Mouse (Mus musculus) CD4-positive, CD25-positive, alpha-beta regulatory T cell, adult 4 months (primary cell): ENCODE data around the gene Mymx. TPM values are rescaled to one million over a fixed set of nuclear protein-coding genes. Genes with fewer than 3 reads are reported as not detected.

ENCODE experiments used
- ATAC-seq: one replicate; pipeline ENCODE4 v1.8.0; 2017
- polyA plus RNA-seq, 2 experiments: library from polyadenylated mRNA; unstranded; fragments of 100-300 nt; shearing (Covaris generic); gene quantifications; one replicate each; pipeline ENCODE4 v1.2.1; 2017

The Mymx gene
- polyA plus RNA-seq, 2 experiments from 2014 or later, result not detected

- no peak for ATAC-seq
Measured at GRCm38 (mm10) chr17:45568990-45569389, 32.9 kb downstream of the Mymx start.

- peak; percentile 1 for ATAC-seq
Measured at GRCm38 (mm10) chr17:45567162-45567601, 34.7 kb downstream of the Mymx start.

DNA sequence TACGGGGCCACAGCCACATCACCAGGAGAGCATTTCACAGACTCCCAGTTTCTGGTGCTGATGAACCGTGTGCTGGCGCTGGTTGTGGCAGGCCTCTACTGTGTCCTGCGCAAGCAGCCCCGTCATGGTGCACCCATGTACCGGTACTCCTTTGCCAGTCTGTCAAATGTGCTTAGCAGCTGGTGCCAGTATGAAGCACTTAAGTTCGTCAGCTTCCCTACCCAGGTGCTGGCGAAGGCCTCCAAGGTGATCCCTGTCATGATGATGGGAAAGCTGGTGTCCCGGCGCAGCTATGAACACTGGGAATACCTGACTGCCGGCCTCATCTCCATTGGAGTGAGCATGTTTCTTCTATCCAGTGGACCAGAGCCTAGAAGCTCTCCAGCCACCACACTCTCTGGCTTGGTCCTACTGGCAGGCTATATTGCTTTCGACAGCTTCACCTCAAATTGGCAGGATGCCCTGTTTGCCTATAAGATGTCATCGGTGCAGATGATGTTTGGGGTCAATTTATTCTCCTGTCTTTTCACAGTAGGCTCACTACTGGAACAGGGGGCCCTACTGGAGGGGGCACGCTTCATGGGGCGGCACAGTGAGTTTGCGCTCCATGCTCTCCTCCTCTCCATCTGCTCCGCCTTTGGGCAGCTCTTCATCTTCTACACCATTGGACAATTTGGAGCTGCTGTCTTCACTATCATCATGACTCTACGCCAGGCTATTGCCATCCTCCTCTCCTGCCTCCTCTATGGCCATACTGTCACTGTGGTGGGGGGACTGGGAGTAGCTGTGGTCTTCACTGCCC, 35.3 kb downstream of the Mymx start:
- no peak for ATAC-seq

DNA sequence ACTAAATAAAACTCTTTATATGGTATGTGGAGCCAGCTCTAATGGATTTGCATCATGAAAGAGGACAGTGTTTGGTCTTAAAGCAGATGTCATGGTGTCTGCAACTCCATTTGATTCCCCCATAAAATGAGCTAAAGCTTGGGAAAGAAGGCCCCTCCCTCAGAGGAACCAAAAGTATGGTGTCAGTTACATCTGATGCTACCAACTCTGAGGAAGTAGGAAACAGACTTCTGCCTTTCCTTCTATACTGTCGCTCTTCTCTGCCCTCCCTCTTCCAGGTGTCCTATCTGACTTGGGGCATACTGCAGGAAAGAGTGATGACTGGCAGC, 35.9 kb downstream of the Mymx start:
- ATAC-seq, result no peak

DNA sequence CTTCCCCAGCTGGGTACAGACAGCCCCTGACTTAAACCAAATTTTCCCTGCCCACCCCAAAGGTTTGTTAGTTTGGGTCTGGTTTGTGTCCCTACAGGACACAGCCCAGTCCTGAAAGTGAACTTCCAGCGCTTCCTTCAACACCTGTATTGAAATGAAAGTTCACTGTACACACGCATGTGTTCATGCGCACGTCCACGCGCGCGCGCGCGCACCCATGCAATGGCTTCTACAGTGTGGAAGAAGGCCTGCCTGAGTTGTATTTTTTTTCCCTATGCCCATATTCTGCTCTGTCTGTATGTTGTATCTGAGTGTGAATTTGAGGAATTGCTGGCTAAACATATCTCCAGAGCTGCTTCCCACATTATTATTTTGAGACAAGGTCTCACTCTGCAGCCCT, 36.8 kb downstream of the Mymx start:
- no peak for ATAC-seq

DNA sequence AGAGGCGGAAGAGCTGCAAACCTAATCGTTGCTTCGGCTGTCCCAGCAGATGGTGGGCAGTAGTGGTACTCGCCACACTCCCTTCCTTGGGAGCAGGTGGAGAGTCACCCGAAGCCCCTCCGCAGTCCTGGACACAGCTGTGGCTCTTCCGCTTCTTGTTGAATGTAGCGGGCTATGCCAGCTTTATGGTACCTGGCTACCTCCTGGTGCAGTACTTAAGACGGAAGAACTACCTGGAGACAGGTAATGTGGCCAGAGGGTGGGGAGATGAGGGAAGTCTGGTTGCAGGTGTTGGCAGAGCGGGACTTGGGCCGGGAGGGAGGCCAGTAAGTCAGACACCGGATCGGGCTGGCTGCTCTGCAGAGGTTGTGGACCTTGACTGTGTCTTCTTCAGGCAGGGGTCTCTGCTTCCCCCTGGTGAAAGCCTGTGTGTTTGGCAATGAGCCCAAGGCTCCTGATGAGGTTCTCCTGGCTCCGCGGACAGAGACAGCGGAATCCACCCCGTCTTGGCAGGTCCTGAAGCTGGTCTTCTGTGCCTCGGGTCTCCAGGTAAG, 37.3 kb downstream of the Mymx start:
- ATAC-seq, result no peak

DNA sequence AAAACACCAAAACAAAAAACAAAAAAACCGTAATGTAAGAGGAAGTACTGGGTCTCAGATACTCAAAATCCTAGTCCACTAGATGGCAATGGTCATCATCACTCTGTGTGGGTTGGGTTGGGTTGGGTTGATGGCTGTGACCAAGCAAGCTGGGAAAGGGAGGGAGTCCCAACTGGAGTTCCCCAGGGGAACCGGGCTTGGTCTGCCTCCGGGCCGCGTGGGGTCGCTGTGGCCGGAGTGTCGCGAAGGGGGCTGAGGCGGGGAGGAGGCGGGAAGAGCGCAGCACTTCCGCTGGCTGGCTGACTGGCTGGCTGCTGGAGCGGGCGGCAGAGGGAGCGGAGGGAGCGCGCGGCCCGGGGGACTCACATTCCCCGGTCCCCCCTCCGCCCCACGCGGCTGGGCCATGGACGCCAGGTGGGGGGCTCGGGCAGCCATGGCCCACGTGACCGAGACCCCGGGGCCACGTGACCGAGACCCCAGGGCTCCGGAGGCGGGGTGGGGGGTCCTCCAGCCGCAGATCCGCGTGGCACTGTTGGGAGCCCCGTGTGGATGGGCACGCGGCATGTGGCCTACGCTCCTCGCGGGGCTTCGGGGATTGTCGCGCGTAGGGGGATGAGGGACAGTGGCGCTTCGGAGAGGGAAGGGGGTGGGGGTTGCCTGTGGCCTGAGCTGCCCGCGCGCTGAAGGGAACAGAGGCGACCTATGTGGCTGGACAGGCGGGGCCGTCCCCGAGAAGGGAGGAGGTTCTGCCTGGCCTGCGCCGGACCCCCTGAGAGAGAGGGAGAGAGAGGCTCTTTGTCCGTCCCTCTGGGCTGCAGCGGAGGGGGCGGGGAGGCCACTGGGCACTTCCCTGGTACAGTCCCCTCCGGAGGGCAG, 38.0 kb downstream of the Mymx start, which contains the start of gene Slc35b2:
Slc35b2 (plus strand) TSS at position 220 of the 876 bp plus-strand sequence.
- peak; percentile 73 for ATAC-seq

DNA sequence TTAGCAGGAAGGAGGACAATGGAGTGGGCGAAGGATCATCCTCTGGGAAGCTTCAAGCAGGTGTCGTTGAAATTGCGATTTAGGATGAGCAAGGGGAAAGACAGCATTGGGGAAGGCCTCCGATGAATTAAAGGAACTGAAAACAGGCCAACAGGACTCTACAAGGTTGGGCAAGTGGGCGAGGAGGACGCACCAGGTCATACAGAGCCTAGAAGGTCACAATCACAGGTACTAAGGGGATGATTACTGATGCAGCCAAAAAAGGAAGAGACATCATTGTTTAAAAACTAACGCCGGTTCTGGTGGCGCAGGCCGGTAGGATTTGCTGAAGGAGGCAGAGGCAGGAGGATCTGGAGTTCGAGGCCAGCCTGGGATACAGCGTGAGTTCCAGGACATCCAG, 38.7 kb downstream of the Mymx start:
- no peak for ATAC-seq

DNA sequence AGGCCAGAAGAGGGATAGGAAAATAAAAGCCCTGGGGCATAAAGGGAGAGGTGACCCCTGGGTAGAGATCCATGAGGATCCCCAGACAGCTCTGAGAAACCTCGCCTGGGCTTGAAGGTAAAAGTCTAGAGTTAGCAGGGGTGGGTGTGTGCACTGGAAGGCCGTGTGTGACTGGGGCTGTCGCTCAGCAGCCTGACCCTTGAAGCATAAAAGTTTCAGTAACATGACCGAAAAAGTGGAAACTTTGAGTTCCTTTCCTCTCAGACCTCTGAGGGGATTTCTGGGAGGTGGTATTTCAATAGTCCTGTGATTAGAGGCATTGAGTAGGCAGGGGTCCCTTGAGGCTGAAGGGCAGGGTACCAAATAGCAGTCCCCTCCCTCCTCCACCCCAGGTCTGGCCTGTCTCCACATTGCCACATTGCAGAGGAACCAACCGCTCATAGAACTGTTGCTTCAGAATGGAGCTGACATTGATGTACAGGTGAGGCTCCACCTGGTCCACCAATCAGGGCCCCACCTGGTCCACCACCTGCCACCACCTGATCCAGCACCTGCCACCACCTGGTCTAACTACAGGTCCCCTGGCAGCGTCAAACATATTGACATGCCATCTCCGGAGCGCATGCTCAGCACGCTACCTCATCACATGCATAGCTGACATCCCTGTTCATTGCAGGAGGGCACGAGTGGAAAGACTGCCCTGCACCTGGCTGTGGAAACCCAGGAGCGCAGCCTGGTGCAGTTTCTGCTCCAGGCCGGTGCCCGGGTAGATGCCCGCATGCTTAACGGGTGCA, 42.0 kb downstream of the Mymx start:
- ATAC-seq, result no peak

GRCm38 (mm10) chr17:45557998-45558862, 43.7 kb downstream of the Mymx start:
- ATAC-seq, result peak; percentile 60

DNA sequence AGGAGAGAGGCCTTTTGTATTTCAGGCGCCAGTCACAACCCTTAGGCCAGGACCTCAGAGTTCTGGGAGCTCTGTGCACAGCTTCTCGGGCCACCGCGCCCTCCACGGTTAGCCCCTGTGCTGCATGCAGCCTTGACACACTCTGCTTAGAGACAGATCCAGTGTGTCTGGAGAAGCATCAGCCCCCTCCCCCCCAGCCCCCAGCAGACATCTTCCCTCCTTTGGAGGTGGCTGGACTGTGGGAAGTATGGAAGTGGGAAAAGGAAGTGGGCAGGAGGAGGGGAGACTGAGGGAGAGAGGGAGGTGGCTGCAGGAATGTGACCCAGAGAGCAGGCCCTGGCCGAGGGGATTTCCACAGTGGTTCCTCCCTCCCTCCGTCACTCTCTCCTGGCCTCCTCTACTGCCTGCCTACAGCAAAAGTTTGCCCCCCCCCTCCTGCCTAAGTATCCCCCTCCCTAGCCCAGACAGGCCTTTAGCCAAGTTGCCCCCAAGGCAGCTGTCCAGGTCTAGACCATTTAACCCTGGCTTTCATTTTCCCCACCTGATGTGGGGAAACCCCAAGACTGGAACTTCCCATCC, 44.6 kb downstream of the Mymx start:
- no peak for ATAC-seq

DNA sequence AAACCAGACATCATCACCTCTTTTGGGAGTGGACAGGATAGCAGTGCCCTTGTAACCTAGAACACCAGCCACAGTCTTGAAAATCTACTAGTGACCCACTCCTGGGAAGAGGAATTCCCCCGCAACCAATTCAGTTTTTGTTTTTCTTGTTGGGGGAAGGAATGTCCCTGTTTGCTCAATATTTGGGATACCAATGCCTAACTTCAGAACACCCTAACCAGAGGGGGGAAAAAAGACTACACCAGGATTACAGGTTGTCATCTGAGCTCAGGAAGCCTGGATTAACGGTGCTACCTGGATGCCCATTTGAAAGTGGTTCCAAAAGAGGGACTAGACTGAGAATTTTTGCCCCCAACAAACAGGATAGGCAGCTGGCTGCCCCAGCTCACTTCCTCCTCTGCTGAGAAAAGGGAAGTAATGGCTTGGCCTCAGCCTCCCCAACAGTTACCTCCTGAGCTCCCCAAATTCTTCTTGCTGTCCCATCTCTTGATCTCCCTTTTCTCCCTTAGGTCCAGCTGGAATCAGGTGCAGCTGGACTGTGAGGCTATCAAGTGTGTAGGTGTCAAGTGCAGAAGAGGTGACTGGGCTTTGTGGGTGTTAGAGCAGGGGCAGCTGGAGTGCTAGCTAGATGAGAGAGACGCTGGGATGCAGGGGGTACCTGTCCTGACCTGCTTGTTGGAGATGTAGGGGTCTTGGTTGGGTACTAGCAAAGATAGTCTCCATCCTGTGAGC, 45.2 kb downstream of the Mymx start:
- ATAC-seq, result no peak

GRCm38 (mm10) chr17:45556107-45556489, 45.8 kb downstream of the Mymx start:
- ATAC-seq, result no peak

DNA sequence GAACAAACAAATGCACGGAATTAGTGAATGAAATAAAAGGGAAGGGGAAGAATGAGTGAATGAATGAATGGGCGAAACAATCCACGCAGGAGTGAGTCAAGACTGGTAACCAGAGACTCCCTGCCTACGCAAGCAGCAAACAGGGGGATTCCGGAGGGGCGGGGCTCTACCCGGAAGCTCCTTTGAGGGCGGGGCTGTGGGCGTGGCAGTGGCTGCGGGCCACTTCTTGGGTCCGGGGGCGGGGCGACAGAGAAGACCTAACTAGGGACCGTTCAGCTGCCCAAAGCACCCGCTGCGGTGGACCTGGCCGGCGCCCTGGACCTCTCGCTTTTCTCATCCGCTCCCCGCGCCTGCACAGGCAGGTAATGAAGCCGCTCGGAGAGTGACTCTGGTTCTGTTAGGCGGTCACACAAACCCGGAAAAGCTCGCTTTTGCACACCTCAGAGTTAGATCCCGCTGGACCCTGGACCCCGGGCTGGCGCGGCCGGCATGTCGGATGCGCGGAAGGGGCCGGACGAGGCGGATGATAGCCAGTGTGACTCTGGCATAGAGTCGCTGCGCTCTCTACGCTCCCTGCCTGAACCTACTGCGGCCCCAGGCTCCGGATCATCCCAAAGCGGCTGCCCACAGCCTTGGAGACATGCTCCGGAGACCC, 46.3 kb downstream of the Mymx start, which contains the start of gene Nfkbie:
Nfkbie (plus strand) TSS at position 252 of the 655 bp plus-strand sequence.
- peak; percentile 61 for ATAC-seq

GRCm38 (mm10) chr17:45554420-45554819, 47.5 kb downstream of the Mymx start:
- ATAC-seq, result no peak

GRCm38 (mm10) chr17:45553065-45553464, 48.8 kb downstream of the Mymx start:
- no peak for ATAC-seq

GRCm38 (mm10) chr17:45551816-45552451, 50.0 kb downstream of the Mymx start:
- ATAC-seq, result peak; percentile 69

GRCm38 (mm10) chr17:45551249-45551796, 50.6 kb downstream of the Mymx start:
- ATAC-seq, result no peak
